Mouse (Mus musculus): ENCODE results near the gene Itpr2. TPM values are rescaled to one million over a fixed set of nuclear protein-coding genes. Genes with fewer than 3 reads are reported as not detected.
A peak's percentile ranks its signal among the peaks of the same experiment; 100 is the strongest.

The Itpr2 gene
- polyA plus RNA-seq, 1 experiment from 2014 or later: 7.6 TPM

- Histone ChIP-seq H3K9ac (ENCODE audit: low read length) (no peak overlapping the region), H3K9me3 (ENCODE audit: control insufficient read depth, low read length) (no peaks in the 10 kb centered on the region), H3K27ac (ENCODE audit: low read depth) (no peak overlapping the region), H3K36me3 (ENCODE audit: control insufficient read depth, insufficient read depth, low read length) (no peaks in the 10 kb centered on the region), H3K4me2 (ENCODE audit: low read length) (no peak overlapping the region), H3K27me3 (replicated peaks; ENCODE audit: control insufficient read depth, insufficient read depth, low read length) (no peaks in the 10 kb centered on the region), H3K4me3 (ENCODE audit: low read depth, low read length) (no peak overlapping the region), H3K4me1 (replicated peaks; ENCODE audit: control insufficient read depth, insufficient read depth, low read length) (no peaks in the 10 kb centered on the region)
- 81% methylated on average over 12 of the region's 12 CpGs for WGBS
- ATAC-seq (replicated peaks; ENCODE audit: low FRiP score, low TSS enrichment, low read depth) (no peak), DNase-seq (ENCODE audit: low spot score) (peak; percentile 41)
These were observed 375.0 kb downstream of the Itpr2 start for GRCm38 (mm10) chr6:146126823-146127681.

GRCm38 (mm10) chr6:146125621-146126020 is 376.4 kb downstream of the Itpr2 start:
- Histone ChIP-seq H3K4me3 (ENCODE audit: low read depth, low read length) (no peak overlapping the region), H3K9ac (ENCODE audit: low read length) (no peak overlapping the region), H3K9me3 (ENCODE audit: control insufficient read depth, low read length) (no peaks in the 10 kb centered on the region), H3K4me2 (ENCODE audit: low read length) (no peak overlapping the region), H3K36me3 (ENCODE audit: control insufficient read depth, insufficient read depth, low read length) (no peaks in the 10 kb centered on the region), H3K4me1 (replicated peaks; ENCODE audit: control insufficient read depth, insufficient read depth, low read length) (no peaks in the 10 kb centered on the region), H3K27me3 (replicated peaks; ENCODE audit: control insufficient read depth, insufficient read depth, low read length) (no peaks in the 10 kb centered on the region), H3K27ac (ENCODE audit: low read depth) (no peak overlapping the region)
- ATAC-seq (replicated peaks; ENCODE audit: low FRiP score, low TSS enrichment, low read depth) (no peak), DNase-seq (ENCODE audit: low spot score) (peak; percentile 46)
- WGBS: 91% methylated on average over 1 of the region's 1 CpGs

- Histone ChIP-seq H3K9me3 (ENCODE audit: control insufficient read depth, low read length) (no peaks in the 10 kb centered on the region), H3K27ac (ENCODE audit: low read depth) (no peak overlapping the region), H3K9ac (ENCODE audit: low read length) (no peak overlapping the region), H3K27me3 (replicated peaks; ENCODE audit: control insufficient read depth, insufficient read depth, low read length) (no peaks in the 10 kb centered on the region), H3K36me3 (ENCODE audit: control insufficient read depth, insufficient read depth, low read length) (no peaks in the 10 kb centered on the region), H3K4me3 (ENCODE audit: low read depth, low read length) (no peak overlapping the region), H3K4me2 (ENCODE audit: low read length) (no peak overlapping the region), H3K4me1 (replicated peaks; ENCODE audit: control insufficient read depth, insufficient read depth, low read length) (no peaks in the 10 kb centered on the region)
- DNase-seq (ENCODE audit: low spot score) (peak; percentile 20), ATAC-seq (replicated peaks; ENCODE audit: low FRiP score, low TSS enrichment, low read depth) (no peak)
- 78% methylated on average over 3 of the region's 3 CpGs for WGBS
These were observed 377.5 kb downstream of the Itpr2 start for GRCm38 (mm10) chr6:146124479-146124878.

GRCm38 (mm10) chr6:146123656-146124055 is 378.4 kb downstream of the Itpr2 start:
- Histone ChIP-seq H3K27ac (ENCODE audit: low read depth) (no peak overlapping the region), H3K9ac (ENCODE audit: low read length) (no peak overlapping the region), H3K4me2 (ENCODE audit: low read length) (no peak overlapping the region), H3K27me3 (replicated peaks; ENCODE audit: control insufficient read depth, insufficient read depth, low read length) (no peaks in the 10 kb centered on the region), H3K9me3 (ENCODE audit: control insufficient read depth, low read length) (no peaks in the 10 kb centered on the region), H3K4me1 (replicated peaks; ENCODE audit: control insufficient read depth, insufficient read depth, low read length) (no peaks in the 10 kb centered on the region), H3K4me3 (ENCODE audit: low read depth, low read length) (no peak overlapping the region), H3K36me3 (ENCODE audit: control insufficient read depth, insufficient read depth, low read length) (no peaks in the 10 kb centered on the region)
- no peak for ATAC-seq (replicated peaks; ENCODE audit: low FRiP score, low TSS enrichment, low read depth)
- peak; percentile 25 for DNase-seq (ENCODE audit: low spot score)
- 86% methylated on average over 4 of the region's 4 CpGs for WGBS

GRCm38 (mm10) chr6:146120172-146120571 is 381.9 kb downstream of the Itpr2 start:
- ATAC-seq (replicated peaks; ENCODE audit: low FRiP score, low TSS enrichment, low read depth) (no peak), DNase-seq (ENCODE audit: low spot score) (no peak)
- Histone ChIP-seq H3K27ac (ENCODE audit: low read depth) (no peak overlapping the region), H3K9me3 (ENCODE audit: control insufficient read depth, low read length) (no peaks in the 10 kb centered on the region), H3K4me2 (ENCODE audit: low read length) (no peak overlapping the region), H3K36me3 (ENCODE audit: control insufficient read depth, insufficient read depth, low read length) (no peaks in the 10 kb centered on the region), H3K9ac (ENCODE audit: low read length) (no peak overlapping the region), H3K4me3 (ENCODE audit: low read depth, low read length) (no peak overlapping the region), H3K27me3 (replicated peaks; ENCODE audit: control insufficient read depth, insufficient read depth, low read length) (no peaks in the 10 kb centered on the region), H3K4me1 (replicated peaks; ENCODE audit: control insufficient read depth, insufficient read depth, low read length) (no peaks in the 10 kb centered on the region)
- 91% methylated on average over 6 of the region's 6 CpGs for WGBS

- Histone ChIP-seq H3K36me3 (ENCODE audit: control insufficient read depth, insufficient read depth, low read length) (no peaks in the 10 kb centered on the region), H3K27me3 (replicated peaks; ENCODE audit: control insufficient read depth, insufficient read depth, low read length) (no peaks in the 10 kb centered on the region), H3K4me2 (ENCODE audit: low read length) (peak overlapping the region; percentile 13; the same call in 1 of the 2 replicates), H3K27ac (ENCODE audit: low read depth) (no peak overlapping the region), H3K4me3 (ENCODE audit: low read depth, low read length) (no peak overlapping the region), H3K4me1 (replicated peaks; ENCODE audit: control insufficient read depth, insufficient read depth, low read length) (no peaks in the 10 kb centered on the region), H3K9ac (ENCODE audit: low read length) (no peak overlapping the region), H3K9me3 (ENCODE audit: control insufficient read depth, low read length) (no peaks in the 10 kb centered on the region)
- ATAC-seq (replicated peaks; ENCODE audit: low FRiP score, low TSS enrichment, low read depth) (no peak; the same call in 1 of the 2 replicates), DNase-seq (ENCODE audit: low spot score) (no peak)
- 21% methylated on average over 12 of the region's 12 CpGs for WGBS
These were observed 387.2 kb downstream of the Itpr2 start for GRCm38 (mm10) chr6:146114731-146115302.

DNA sequence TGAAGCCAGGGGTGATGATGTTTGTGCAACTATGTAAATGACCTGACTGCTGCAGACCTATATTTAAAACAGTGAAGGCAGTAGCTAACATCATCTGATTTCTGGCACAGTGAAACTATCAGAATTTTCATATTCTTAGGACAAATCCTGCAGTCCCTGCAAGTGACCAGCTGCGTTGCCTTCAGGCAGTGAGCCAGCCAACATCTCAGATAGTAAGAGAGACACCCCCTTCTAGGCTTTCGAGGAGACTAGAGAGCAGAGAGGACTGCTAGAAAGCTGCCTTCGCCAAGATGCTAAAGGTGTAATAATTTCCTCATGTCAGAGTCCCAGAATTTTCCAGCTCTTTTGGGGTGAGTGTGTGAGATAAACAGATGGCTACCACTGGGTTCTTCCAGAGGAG is 388.0 kb downstream of the Itpr2 start:
- H3K4me2 ChIP-seq (ENCODE audit: low read length): no peak overlapping the region
- DNase-seq (ENCODE audit: low spot score) (no peak), ATAC-seq (replicated peaks; ENCODE audit: low FRiP score, low TSS enrichment, low read depth) (no peak)
- H3K36me3 ChIP-seq (ENCODE audit: control insufficient read depth, insufficient read depth, low read length): no peaks in the 10 kb centered on the region
- H3K27ac ChIP-seq (ENCODE audit: low read depth): no peak overlapping the region
- WGBS: 73% methylated on average over 3 of the region's 3 CpGs
- H3K9ac ChIP-seq (ENCODE audit: low read length): no peak overlapping the region
- H3K27me3 ChIP-seq (replicated peaks; ENCODE audit: control insufficient read depth, insufficient read depth, low read length): no peaks in the 10 kb centered on the region
- H3K9me3 ChIP-seq (ENCODE audit: control insufficient read depth, low read length): no peaks in the 10 kb centered on the region
- H3K4me1 ChIP-seq (replicated peaks; ENCODE audit: control insufficient read depth, insufficient read depth, low read length): no peaks in the 10 kb centered on the region
- H3K4me3 ChIP-seq (ENCODE audit: low read depth, low read length): no peak overlapping the region

DNA sequence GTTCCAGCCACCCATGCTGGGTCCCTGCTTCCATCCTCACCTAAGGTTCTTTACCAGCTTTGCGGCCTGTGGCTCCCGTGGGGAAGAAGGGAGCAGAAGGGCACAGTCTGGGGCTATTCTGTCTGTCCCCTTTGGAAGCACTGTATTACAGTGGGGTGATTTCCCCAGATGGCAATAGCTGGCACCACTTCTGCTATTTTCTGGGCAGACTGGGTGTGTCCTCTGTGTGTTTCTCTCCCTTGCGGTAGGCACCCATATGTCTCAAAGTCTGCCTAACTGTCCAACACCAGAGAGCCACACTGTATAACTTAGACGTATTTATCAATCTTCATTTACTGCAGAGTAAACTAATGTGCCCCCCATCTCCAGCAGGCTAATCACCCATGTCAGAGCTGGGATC is 388.9 kb downstream of the Itpr2 start:
- no peak overlapping the region for H3K4me3 ChIP-seq (ENCODE audit: low read depth, low read length)
- no peaks in the 10 kb centered on the region for H3K9me3 ChIP-seq (ENCODE audit: control insufficient read depth, low read length)
- no peak overlapping the region for H3K27ac ChIP-seq (ENCODE audit: low read depth)
- no peak for DNase-seq (ENCODE audit: low spot score)
- H3K27me3 ChIP-seq (replicated peaks; ENCODE audit: control insufficient read depth, insufficient read depth, low read length): no peaks in the 10 kb centered on the region
- H3K4me1 ChIP-seq (replicated peaks; ENCODE audit: control insufficient read depth, insufficient read depth, low read length): no peaks in the 10 kb centered on the region
- H3K9ac ChIP-seq (ENCODE audit: low read length): no peak overlapping the region
- no peaks in the 10 kb centered on the region for H3K36me3 ChIP-seq (ENCODE audit: control insufficient read depth, insufficient read depth, low read length)
- WGBS: 89% methylated on average over 4 of the region's 4 CpGs
- no peak for ATAC-seq (replicated peaks; ENCODE audit: low FRiP score, low TSS enrichment, low read depth)
- no peak overlapping the region for H3K4me2 ChIP-seq (ENCODE audit: low read length)

- H3K4me2 ChIP-seq (ENCODE audit: low read length): no peak overlapping the region
- H3K27me3 ChIP-seq (replicated peaks; ENCODE audit: control insufficient read depth, insufficient read depth, low read length): no peaks in the 10 kb centered on the region
- ATAC-seq (replicated peaks; ENCODE audit: low FRiP score, low TSS enrichment, low read depth) (no peak), DNase-seq (ENCODE audit: low spot score) (no peak)
- no peaks in the 10 kb centered on the region for H3K36me3 ChIP-seq (ENCODE audit: control insufficient read depth, insufficient read depth, low read length)
- H3K4me3 ChIP-seq (ENCODE audit: low read depth, low read length): no peak overlapping the region
- no peaks in the 10 kb centered on the region for H3K4me1 ChIP-seq (replicated peaks; ENCODE audit: control insufficient read depth, insufficient read depth, low read length)
- H3K9me3 ChIP-seq (ENCODE audit: control insufficient read depth, low read length): no peaks in the 10 kb centered on the region
- no peak overlapping the region for H3K9ac ChIP-seq (ENCODE audit: low read length)
- WGBS: 58% methylated on average over 7 of the region's 7 CpGs
- no peak overlapping the region for H3K27ac ChIP-seq (ENCODE audit: low read depth)
These were observed 389.8 kb downstream of the Itpr2 start for GRCm38 (mm10) chr6:146112211-146112610.

Measured in intestine, embryonic 14.5 days (tissue).